Mouse (Mus musculus): ENCODE results near the gene E2f1.

- TF ChIP-seq CTCF (conservative IDR thresholded peaks at IDR 0.05; ENCODE audit: low read length) (no peak), POU5F1 (IDR thresholded peaks at IDR 0.05; ENCODE audit: borderline replicate concordance, low read length) (no peak)
Observed at GRCm38 (mm10) chr2:154510141-154510540, 59.6 kb downstream of the E2f1 start.

Measured in E14TG2a.4 (cell line).